Comparison of ENCODE assay signal across 23 mouse cellular contexts in genomic region chr3:28547965-28548730, GRCm38 (mm10).
DNase-seq lines count a peak whose midpoint lies in the region; ATAC-seq lines count a peak whose summit lies in the region.
"Had no signal": no experiment of that assay in that cellular context is flagged by ENCODE, and none has a peak within 500 bp of the region (broad histone marks: within the 10 kb centered on the region; RNA-seq: fewer than 3 reads in every experiment).

No protein-coding gene starts in this region.

- WGBS in midbrain, embryonic 13.5 days, result 63% methylated on average over 10 of the region's 10 CpGs
- WGBS in midbrain, embryonic 16.5 days, result 57% methylated on average over 10 of the region's 10 CpGs
- WGBS in hindbrain, embryonic 14.5 days, result 48% methylated on average over 10 of the region's 10 CpGs
- 34% methylated on average over 10 of the region's 10 CpGs for WGBS in intestine, embryonic 14.5 days
- 33% methylated on average over 10 of the region's 10 CpGs for WGBS in neural tube, embryonic 13.5 days
- 78% methylated on average over 10 of the region's 10 CpGs for WGBS in forebrain, embryonic 16.5 days
- 48% methylated on average over 10 of the region's 10 CpGs for WGBS in limb, embryonic 10.5 days

- no peak overlapping the region for H3K4me2 ChIP-seq in midbrain, embryonic 13.5 days (replicated peaks)
- H3K4me2 ChIP-seq in midbrain, embryonic 16.5 days (ENCODE audit: low read length), result no peak overlapping the region
- no peak overlapping the region for H3K4me2 ChIP-seq in hindbrain, embryonic 14.5 days (replicated peaks)
- no peak overlapping the region for H3K4me2 ChIP-seq in intestine, embryonic 14.5 days (ENCODE audit: low read length)
- no peak overlapping the region for H3K4me2 ChIP-seq in neural tube, embryonic 13.5 days
- H3K4me2 ChIP-seq in forebrain, embryonic 16.5 days (ENCODE audit: low read length), result no peak overlapping the region
- H3K4me2 ChIP-seq: forebrain, embryonic 15.5 days; heart, embryonic 12.5 days; limb, embryonic 15.5 days; lung, embryonic 15.5 days had no signal

- no peak overlapping the region for H3K9ac ChIP-seq in midbrain, embryonic 13.5 days (replicated peaks)
- H3K9ac ChIP-seq in midbrain, embryonic 16.5 days (ENCODE audit: low read depth, low read length), result no peak overlapping the region
- no peak overlapping the region for H3K9ac ChIP-seq in hindbrain, embryonic 14.5 days
- H3K9ac ChIP-seq in intestine, embryonic 14.5 days (ENCODE audit: low read length), result no peak overlapping the region
- no peak overlapping the region for H3K9ac ChIP-seq in neural tube, embryonic 13.5 days
- no peak overlapping the region for H3K9ac ChIP-seq in forebrain, embryonic 16.5 days (replicated peaks; ENCODE audit: low read depth, low read length)
- H3K9ac ChIP-seq: forebrain, embryonic 15.5 days; heart, embryonic 12.5 days; limb, embryonic 15.5 days; liver, embryonic 14.5 days; lung, embryonic 15.5 days had no signal

- DNase-seq in hindbrain, embryonic 14.5 days (ENCODE audit: low spot score), result no peak
- no peak for DNase-seq in intestine, embryonic 14.5 days (ENCODE audit: low spot score)
- DNase-seq in limb, embryonic 10.5 days (ENCODE audit: low spot score), result no peak
- DNase-seq in urinary bladder, postnatal 25 days (ENCODE audit: low spot score), result no peak
- DNase-seq: adrenal gland, postnatal 10 days; cerebellum, adult 18-20 months; cerebellum, postnatal 36 days; gastrocnemius, postnatal 10 days; heart, postnatal 10 days; kidney, postnatal 36 days; layer of hippocampus, adult 9-11 months; lung, postnatal 4 days; right cerebral cortex, postnatal 14 days had no signal

- H3K9me3 ChIP-seq in midbrain, embryonic 13.5 days, result no peaks in the 10 kb centered on the region
- H3K9me3 ChIP-seq in midbrain, embryonic 16.5 days (replicated peaks; ENCODE audit: control insufficient read depth, low read length, poor library complexity, severe bottlenecking), result no peaks in the 10 kb centered on the region
- H3K9me3 ChIP-seq in hindbrain, embryonic 14.5 days (ENCODE audit: control insufficient read depth, low read length), result no peaks in the 10 kb centered on the region
- H3K9me3 ChIP-seq in intestine, embryonic 14.5 days (ENCODE audit: control insufficient read depth, low read length), result no peaks in the 10 kb centered on the region
- H3K9me3 ChIP-seq in neural tube, embryonic 13.5 days, result no peaks in the 10 kb centered on the region
- H3K9me3 ChIP-seq in forebrain, embryonic 16.5 days (ENCODE audit: control insufficient read depth, low read length), result no peaks in the 10 kb centered on the region
- H3K9me3 ChIP-seq in limb, embryonic 10.5 days (replicated peaks), result no peaks in the 10 kb centered on the region
- H3K9me3 ChIP-seq: forebrain, embryonic 15.5 days; limb, embryonic 15.5 days; lung, embryonic 15.5 days had no signal

- H3K36me3 ChIP-seq in midbrain, embryonic 13.5 days, result no peaks in the 10 kb centered on the region
- peaks cover 5% of the 10 kb centered on the region; the same call in 1 of the 2 replicates for H3K36me3 ChIP-seq in midbrain, embryonic 16.5 days (ENCODE audit: control insufficient read depth, insufficient read depth, low read length)
- H3K36me3 ChIP-seq in hindbrain, embryonic 14.5 days (replicated peaks; ENCODE audit: control insufficient read depth, insufficient read depth), result peaks cover 5% of the 10 kb centered on the region
- H3K36me3 ChIP-seq in intestine, embryonic 14.5 days (ENCODE audit: control insufficient read depth, insufficient read depth, low read length), result no peaks in the 10 kb centered on the region
- no peaks in the 10 kb centered on the region for H3K36me3 ChIP-seq in neural tube, embryonic 13.5 days
- H3K36me3 ChIP-seq in forebrain, embryonic 16.5 days (ENCODE audit: control insufficient read depth, insufficient read depth), result no peaks in the 10 kb centered on the region
- no peaks in the 10 kb centered on the region for H3K36me3 ChIP-seq in limb, embryonic 10.5 days
- H3K36me3 ChIP-seq: forebrain, embryonic 15.5 days; heart, embryonic 12.5 days; limb, embryonic 15.5 days; lung, embryonic 15.5 days had no signal

- 0 out of 2 replicates have a peak, but pooled peaks have one; percentile 15 for ATAC-seq in midbrain, embryonic 13.5 days
- no peak for ATAC-seq in midbrain, embryonic 16.5 days
- ATAC-seq in hindbrain, embryonic 14.5 days (ENCODE audit: low FRiP score), result 0 out of 2 replicates have a peak, but pooled peaks have one; percentile 9
- peak; percentile 54; the same call in 1 of the 2 replicates for ATAC-seq in intestine, embryonic 14.5 days (replicated peaks; ENCODE audit: low FRiP score, low TSS enrichment, low read depth)
- peak; percentile 38; the same call in 1 of the 2 replicates for ATAC-seq in neural tube, embryonic 13.5 days (ENCODE audit: low read depth)
- no peak for ATAC-seq in forebrain, embryonic 16.5 days
- ATAC-seq: forebrain, embryonic 15.5 days had no signal

- H3K4me1 ChIP-seq in midbrain, embryonic 13.5 days (replicated peaks), result peaks cover 14% of the 10 kb centered on the region
- peaks cover 16% of the 10 kb centered on the region for H3K4me1 ChIP-seq in midbrain, embryonic 16.5 days (ENCODE audit: control insufficient read depth, insufficient read depth, low read length)
- H3K4me1 ChIP-seq in hindbrain, embryonic 14.5 days (replicated peaks; ENCODE audit: control insufficient read depth, insufficient read depth, low read length), result peaks cover 34% of the 10 kb centered on the region
- peaks cover 9% of the 10 kb centered on the region; the same call in 1 of the 2 replicates for H3K4me1 ChIP-seq in intestine, embryonic 14.5 days (replicated peaks; ENCODE audit: control insufficient read depth, insufficient read depth, low read length)
- H3K4me1 ChIP-seq in neural tube, embryonic 13.5 days (replicated peaks), result peaks cover 37% of the 10 kb centered on the region
- H3K4me1 ChIP-seq in forebrain, embryonic 16.5 days (replicated peaks; ENCODE audit: control insufficient read depth, insufficient read depth, low read length), result peaks cover 28% of the 10 kb centered on the region
- H3K4me1 ChIP-seq in limb, embryonic 10.5 days, result peaks cover 11% of the 10 kb centered on the region
- H3K4me1 ChIP-seq: limb, embryonic 15.5 days had no signal

- no peaks in the 10 kb centered on the region for H3K27me3 ChIP-seq in midbrain, embryonic 13.5 days
- no peaks in the 10 kb centered on the region for H3K27me3 ChIP-seq in midbrain, embryonic 16.5 days (ENCODE audit: control insufficient read depth, insufficient read depth, low read depth, low read length)
- H3K27me3 ChIP-seq in hindbrain, embryonic 14.5 days (ENCODE audit: control insufficient read depth, insufficient read depth, low read length), result no peaks in the 10 kb centered on the region
- H3K27me3 ChIP-seq in intestine, embryonic 14.5 days (replicated peaks; ENCODE audit: control insufficient read depth, insufficient read depth, low read length), result no peaks in the 10 kb centered on the region
- H3K27me3 ChIP-seq in neural tube, embryonic 13.5 days, result no peaks in the 10 kb centered on the region
- no peaks in the 10 kb centered on the region for H3K27me3 ChIP-seq in forebrain, embryonic 16.5 days (replicated peaks; ENCODE audit: control insufficient read depth, insufficient read depth, low read length)
- H3K27me3 ChIP-seq in limb, embryonic 10.5 days (ENCODE audit: low read depth, poor library complexity, severe bottlenecking), result 0 out of 2 replicates have a peak, but pooled peaks cover 5% of the 10 kb centered on the region
- H3K27me3 ChIP-seq: forebrain, embryonic 15.5 days; limb, embryonic 15.5 days; lung, embryonic 15.5 days had no signal

- peak overlapping the region; percentile 45; the same call in 1 of the 2 replicates for H3K27ac ChIP-seq in midbrain, embryonic 13.5 days
- H3K27ac ChIP-seq in midbrain, embryonic 16.5 days (ENCODE audit: low read length), result no peak overlapping the region
- no peak overlapping the region for H3K27ac ChIP-seq in hindbrain, embryonic 14.5 days
- no peak overlapping the region for H3K27ac ChIP-seq in intestine, embryonic 14.5 days (ENCODE audit: low read depth)
- peak overlapping the region; percentile 3; the same call in 1 of the 2 replicates for H3K27ac ChIP-seq in neural tube, embryonic 13.5 days (replicated peaks)
- no peak overlapping the region for H3K27ac ChIP-seq in forebrain, embryonic 16.5 days (ENCODE audit: low read length)
- no peak overlapping the region for H3K27ac ChIP-seq in limb, embryonic 10.5 days
- H3K27ac ChIP-seq: forebrain, embryonic 15.5 days; limb, embryonic 15.5 days; liver, embryonic 14.5 days had no signal

- no peak overlapping the region for H3K4me3 ChIP-seq in midbrain, embryonic 13.5 days (replicated peaks)
- H3K4me3 ChIP-seq in midbrain, embryonic 16.5 days (ENCODE audit: low read depth, low read length), result no peak overlapping the region
- no peak overlapping the region for H3K4me3 ChIP-seq in hindbrain, embryonic 14.5 days (replicated peaks; ENCODE audit: low read length)
- no peak overlapping the region for H3K4me3 ChIP-seq in intestine, embryonic 14.5 days (ENCODE audit: low read depth, low read length)
- no peak overlapping the region for H3K4me3 ChIP-seq in neural tube, embryonic 13.5 days
- no peak overlapping the region for H3K4me3 ChIP-seq in forebrain, embryonic 16.5 days (replicated peaks; ENCODE audit: low read length)
- H3K4me3 ChIP-seq in limb, embryonic 10.5 days, result no peak overlapping the region
- H3K4me3 ChIP-seq: forebrain, embryonic 15.5 days; heart, embryonic 12.5 days; left cerebral cortex, adult 2 months; limb, embryonic 15.5 days; lung, embryonic 15.5 days had no signal

Comparison
In these comparisons a context has a peak if more than half of its experiments do, and no peak if none do; other contexts are left out.
1. ATAC-seq: peak in midbrain, embryonic 13.5 days (single experiment), hindbrain, embryonic 14.5 days (single experiment), intestine, embryonic 14.5 days (single experiment) and neural tube, embryonic 13.5 days (single experiment); none in midbrain, embryonic 16.5 days (single experiment) and forebrain, embryonic 16.5 days (single experiment).
2. H3K27ac ChIP-seq: peak in midbrain, embryonic 13.5 days (single experiment) and neural tube, embryonic 13.5 days (single experiment); none in midbrain, embryonic 16.5 days (single experiment), hindbrain, embryonic 14.5 days (single experiment), intestine, embryonic 14.5 days (single experiment), forebrain, embryonic 16.5 days (single experiment) and limb, embryonic 10.5 days (single experiment).